Mouse (Mus musculus): Measurements from ENCODE around the gene Ankrd39. TPM values are rescaled to one million over a fixed set of nuclear protein-coding genes. Genes with fewer than 3 reads are reported as not detected.
"Not testable (repeated sequence)": the region's sequence is repeated elsewhere in the genome, so short reads cannot be mapped to it uniquely, and the experiment has no call there.

The Ankrd39 gene
- polyA plus RNA-seq, 1 experiment from 2014 or later = 32.5 TPM

DNA sequence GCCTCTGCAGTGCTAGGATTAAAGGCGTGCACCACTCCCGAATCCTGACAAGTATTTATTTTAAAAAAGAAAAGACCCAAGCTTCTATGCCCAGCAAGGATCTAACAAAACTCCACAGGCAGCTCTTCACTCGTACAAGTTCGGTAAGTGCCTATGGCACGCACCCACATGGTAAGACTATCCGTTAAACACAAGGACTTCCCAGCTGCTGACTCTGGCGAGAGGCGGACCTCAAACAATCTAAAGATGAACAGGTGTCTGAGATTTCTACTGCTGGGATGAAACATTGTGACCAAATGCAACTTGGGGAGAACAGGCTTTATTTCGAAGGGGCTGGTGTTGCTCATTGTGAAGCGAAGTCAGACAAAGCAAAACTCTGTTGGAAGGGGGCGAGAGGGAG is 7.1 kb downstream of the Ankrd39 start:
- Histone ChIP-seq H3K27ac (ENCODE audit: low read length) (peak overlapping the region; percentile 82), H3K9me3 (replicated peaks; ENCODE audit: control insufficient read depth, low read length) (no peaks in the 10 kb centered on the region), H3K27me3 (ENCODE audit: control insufficient read depth, insufficient read depth, low read length) (no peaks in the 10 kb centered on the region), H3K4me2 (ENCODE audit: low read depth, low read length) (no peak overlapping the region), H3K4me1 (ENCODE audit: control insufficient read depth, insufficient read depth, low read length) (peaks cover 28% of the 10 kb centered on the region), H3K36me3 (ENCODE audit: control insufficient read depth, insufficient read depth) (peaks cover 20% of the 10 kb centered on the region), H3K4me3 (ENCODE audit: low read length) (no peak overlapping the region), H3K9ac (ENCODE audit: low read length) (no peak overlapping the region)
- ATAC-seq (replicated peaks; ENCODE audit: extremely low read depth, insufficient read depth, low FRiP score) = no peak
- 89% methylated on average over 11 of the region's 11 CpGs for WGBS

- 29% methylated on average over 9 of the region's 9 CpGs for WGBS
- Histone ChIP-seq H3K4me1 (ENCODE audit: control insufficient read depth, insufficient read depth, low read length) (peaks cover 38% of the 10 kb centered on the region), H3K27ac (ENCODE audit: low read length) (peak within 1 kb of the TSS; percentile 82), H3K9ac (ENCODE audit: low read length) (peak within 1 kb of the TSS; percentile 48), H3K4me2 (ENCODE audit: low read depth, low read length) (no peak within 1 kb of the TSS), H3K27me3 (ENCODE audit: control insufficient read depth, insufficient read depth, low read length) (no peaks in the 10 kb centered on the region), H3K9me3 (replicated peaks; ENCODE audit: control insufficient read depth, low read length) (no peaks in the 10 kb centered on the region), H3K36me3 (ENCODE audit: control insufficient read depth, insufficient read depth) (peaks cover 20% of the 10 kb centered on the region), H3K4me3 (ENCODE audit: low read length) (no peak within 1 kb of the TSS)
- ATAC-seq (replicated peaks; ENCODE audit: extremely low read depth, insufficient read depth, low FRiP score) = peak; percentile 88
Observed at GRCm38 (mm10) chr1:36539186-36539585, 8.1 kb downstream of the Ankrd39 start, which contains the start of gene Gm42417. TSS of gene Gm42417 (minus strand) at chr1:36539429.

- Histone ChIP-seq H3K9me3 (replicated peaks; ENCODE audit: control insufficient read depth, low read length) (no peaks in the 10 kb centered on the region), H3K36me3 (ENCODE audit: control insufficient read depth, insufficient read depth) (peaks cover 20% of the 10 kb centered on the region), H3K9ac (ENCODE audit: low read length) (peak overlapping the region; percentile 48), H3K4me2 (ENCODE audit: low read depth, low read length) (no peak overlapping the region), H3K27me3 (ENCODE audit: control insufficient read depth, insufficient read depth, low read length) (no peaks in the 10 kb centered on the region), H3K4me3 (ENCODE audit: low read length) (no peak overlapping the region), H3K27ac (ENCODE audit: low read length) (peak overlapping the region; percentile 82), H3K4me1 (ENCODE audit: control insufficient read depth, insufficient read depth, low read length) (peaks cover 42% of the 10 kb centered on the region)
- 73% methylated on average over 4 of the region's 4 CpGs for WGBS
- ATAC-seq (replicated peaks; ENCODE audit: extremely low read depth, insufficient read depth, low FRiP score) = no peak
Observed at GRCm38 (mm10) chr1:36538727-36539126, 8.5 kb downstream of the Ankrd39 start.

DNA sequence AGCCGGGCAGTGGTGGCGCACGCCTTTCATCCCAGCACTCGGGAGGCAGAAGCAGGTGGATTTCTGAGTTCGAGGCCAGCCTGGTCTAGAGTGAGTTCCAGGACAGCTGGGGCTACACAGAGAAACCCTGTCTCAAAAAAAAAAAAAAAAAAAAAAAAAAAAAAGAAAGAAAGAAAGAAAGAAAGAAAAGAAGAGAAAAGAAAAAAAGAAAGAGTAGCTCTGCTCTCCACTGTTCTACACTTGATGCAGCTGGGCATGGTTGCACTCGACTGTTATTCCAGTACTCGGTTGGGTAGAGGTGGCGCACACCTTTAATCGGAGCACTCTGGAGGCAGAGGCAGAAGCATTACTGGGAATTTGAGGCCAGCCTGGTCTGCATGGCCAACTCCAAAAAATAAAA is 10.5 kb downstream of the Ankrd39 start, which contains the start of gene Ankrd23:
TSS of gene Ankrd23 (minus strand) at position 101 of the 400 bp plus-strand sequence.
- peaks cover 19% of the 10 kb centered on the region for H3K36me3 ChIP-seq (ENCODE audit: control insufficient read depth, insufficient read depth)
- not testable (repeated sequence) for H3K9me3 ChIP-seq (replicated peaks; ENCODE audit: control insufficient read depth, low read length); H3K4me3 ChIP-seq (ENCODE audit: low read length); ATAC-seq (replicated peaks; ENCODE audit: extremely low read depth, insufficient read depth, low FRiP score); H3K27me3 ChIP-seq (ENCODE audit: control insufficient read depth, insufficient read depth, low read length)
- peak within 1 kb of the TSS; percentile 49; the same call in 1 of the 2 replicates for H3K9ac ChIP-seq (ENCODE audit: low read length)
- 75% methylated on average over 9 of the region's 9 CpGs for WGBS
- H3K27ac ChIP-seq (ENCODE audit: low read length) = peak within 1 kb of the TSS; percentile 98
- peak within 1 kb of the TSS; percentile 36 for H3K4me2 ChIP-seq (ENCODE audit: low read depth, low read length)
- peaks cover 50% of the 10 kb centered on the region for H3K4me1 ChIP-seq (ENCODE audit: control insufficient read depth, insufficient read depth, low read length)

DNA sequence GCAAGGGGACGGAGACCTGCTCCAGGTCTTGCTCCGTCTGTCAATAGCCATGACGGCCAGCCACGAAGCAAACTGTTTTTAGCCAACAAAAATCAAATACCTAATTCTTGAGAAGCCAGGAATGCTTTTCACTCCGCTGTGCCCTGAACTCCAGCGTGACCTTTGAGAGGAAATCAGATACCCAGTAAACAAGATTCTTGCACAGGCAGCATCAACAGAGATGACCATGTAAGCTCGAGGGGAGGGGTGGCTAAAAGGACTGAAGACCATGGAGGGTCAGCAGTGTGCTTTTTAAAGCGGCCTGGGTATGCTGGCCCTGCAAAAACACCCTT is 10.9 kb downstream of the Ankrd39 start:
- H3K4me3 ChIP-seq (ENCODE audit: low read length) = no peak overlapping the region
- H3K4me1 ChIP-seq (ENCODE audit: control insufficient read depth, insufficient read depth, low read length) = peaks cover 54% of the 10 kb centered on the region

DNA sequence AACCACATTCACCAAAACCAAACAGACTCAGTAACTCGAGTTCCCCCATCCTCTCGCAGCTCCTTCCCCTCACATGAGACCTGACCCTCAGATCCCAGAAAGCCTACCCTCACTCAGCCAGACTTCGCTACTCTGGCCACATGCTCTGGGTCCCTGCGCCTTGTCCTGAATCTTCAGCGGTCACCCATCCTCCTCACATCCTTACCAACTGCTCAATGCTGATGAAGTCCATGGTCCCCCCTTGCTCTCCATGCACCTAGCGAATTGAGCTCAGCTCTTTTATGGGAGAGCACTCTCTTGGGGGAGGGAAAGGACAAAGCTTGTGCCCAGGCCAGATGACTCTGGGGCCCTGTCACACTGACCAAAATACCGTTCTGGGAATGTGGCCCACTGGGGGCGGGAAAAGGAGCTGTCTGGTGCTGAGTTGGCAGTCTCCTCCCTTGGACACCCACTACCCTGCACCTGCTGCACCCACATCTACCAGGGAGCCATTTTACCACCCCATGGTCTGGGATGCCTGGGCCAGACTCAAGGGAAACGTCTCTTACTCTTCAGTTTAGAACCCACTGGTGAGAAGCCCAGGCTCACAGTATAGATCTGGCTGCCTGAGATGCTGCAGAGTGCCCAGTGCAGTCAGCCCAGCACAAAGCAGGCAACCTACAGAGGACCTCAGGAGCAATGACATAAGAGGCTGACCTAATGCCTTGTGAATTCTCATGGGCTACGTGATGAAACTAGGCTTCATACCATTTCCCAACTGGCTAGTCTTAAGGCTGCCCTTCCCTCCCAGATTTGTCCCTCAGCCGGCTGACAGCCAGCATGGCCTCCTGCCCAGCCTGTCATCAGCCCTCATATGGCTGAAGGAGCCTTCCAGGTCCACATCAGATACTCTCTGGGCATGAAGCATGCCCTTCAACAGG is 11.5 kb downstream of the Ankrd39 start:
- Histone ChIP-seq H3K9ac (ENCODE audit: low read length) (peak overlapping the region; percentile 58), H3K4me2 (ENCODE audit: low read depth, low read length) (peak overlapping the region; percentile 36), H3K9me3 (replicated peaks; ENCODE audit: control insufficient read depth, low read length) (no peaks in the 10 kb centered on the region), H3K4me3 (ENCODE audit: low read length) (no peak overlapping the region), H3K27ac (ENCODE audit: low read length) (peak overlapping the region; percentile 98), H3K27me3 (ENCODE audit: control insufficient read depth, insufficient read depth, low read length) (no peaks in the 10 kb centered on the region), H3K36me3 (ENCODE audit: control insufficient read depth, insufficient read depth) (peaks cover 14% of the 10 kb centered on the region), H3K4me1 (ENCODE audit: control insufficient read depth, insufficient read depth, low read length) (peaks cover 60% of the 10 kb centered on the region)
- peak; percentile 53 for ATAC-seq (replicated peaks; ENCODE audit: extremely low read depth, insufficient read depth, low FRiP score)
- 66% methylated on average over 11 of the region's 11 CpGs for WGBS

More for the DNA sequence above, 10.9 kb downstream of the Ankrd39 start:
- ATAC-seq (replicated peaks; ENCODE audit: extremely low read depth, insufficient read depth, low FRiP score) = no peak
- 37% methylated on average over 8 of the region's 8 CpGs for WGBS
- H3K9me3 ChIP-seq (replicated peaks; ENCODE audit: control insufficient read depth, low read length) = no peaks in the 10 kb centered on the region
- no peaks in the 10 kb centered on the region for H3K27me3 ChIP-seq (ENCODE audit: control insufficient read depth, insufficient read depth, low read length)
- H3K4me2 ChIP-seq (ENCODE audit: low read depth, low read length) = peak overlapping the region; percentile 21; the same call in 1 of the 2 replicates
- peaks cover 17% of the 10 kb centered on the region for H3K36me3 ChIP-seq (ENCODE audit: control insufficient read depth, insufficient read depth)
- peak overlapping the region; percentile 98 for H3K27ac ChIP-seq (ENCODE audit: low read length)
- H3K9ac ChIP-seq (ENCODE audit: low read length) = peak overlapping the region; percentile 49; the same call in 1 of the 2 replicates

GRCm38 (mm10) chr1:36534595-36535058 is 12.6 kb downstream of the Ankrd39 start:
- WGBS = 55% methylated on average over 6 of the region's 6 CpGs
- Histone ChIP-seq H3K4me2 (ENCODE audit: low read depth, low read length) (peak overlapping the region; percentile 16), H3K27me3 (ENCODE audit: control insufficient read depth, insufficient read depth, low read length) (no peaks in the 10 kb centered on the region), H3K36me3 (ENCODE audit: control insufficient read depth, insufficient read depth) (peaks cover 13% of the 10 kb centered on the region), H3K9me3 (replicated peaks; ENCODE audit: control insufficient read depth, low read length) (no peaks in the 10 kb centered on the region), H3K4me3 (ENCODE audit: low read length) (no peak overlapping the region), H3K9ac (ENCODE audit: low read length) (peak overlapping the region; percentile 58), H3K4me1 (ENCODE audit: control insufficient read depth, insufficient read depth, low read length) (peaks cover 63% of the 10 kb centered on the region), H3K27ac (ENCODE audit: low read length) (peak overlapping the region; percentile 98)
- ATAC-seq (replicated peaks; ENCODE audit: extremely low read depth, insufficient read depth, low FRiP score) = no peak

GRCm38 (mm10) chr1:36533546-36533945 is 13.7 kb downstream of the Ankrd39 start:
- H3K27ac ChIP-seq (ENCODE audit: low read length) = no peak overlapping the region
- no peaks in the 10 kb centered on the region for H3K27me3 ChIP-seq (ENCODE audit: control insufficient read depth, insufficient read depth, low read length)
- H3K4me1 ChIP-seq (ENCODE audit: control insufficient read depth, insufficient read depth, low read length) = peaks cover 59% of the 10 kb centered on the region
- H3K9ac ChIP-seq (ENCODE audit: low read length) = no peak overlapping the region
- H3K9me3 ChIP-seq (replicated peaks; ENCODE audit: control insufficient read depth, low read length) = no peaks in the 10 kb centered on the region
- H3K4me3 ChIP-seq (ENCODE audit: low read length) = no peak overlapping the region
- no peak for ATAC-seq (replicated peaks; ENCODE audit: extremely low read depth, insufficient read depth, low FRiP score)
- peaks cover 6% of the 10 kb centered on the region for H3K36me3 ChIP-seq (ENCODE audit: control insufficient read depth, insufficient read depth)
- 61% methylated on average over 6 of the region's 6 CpGs for WGBS
- no peak overlapping the region for H3K4me2 ChIP-seq (ENCODE audit: low read depth, low read length)

DNA sequence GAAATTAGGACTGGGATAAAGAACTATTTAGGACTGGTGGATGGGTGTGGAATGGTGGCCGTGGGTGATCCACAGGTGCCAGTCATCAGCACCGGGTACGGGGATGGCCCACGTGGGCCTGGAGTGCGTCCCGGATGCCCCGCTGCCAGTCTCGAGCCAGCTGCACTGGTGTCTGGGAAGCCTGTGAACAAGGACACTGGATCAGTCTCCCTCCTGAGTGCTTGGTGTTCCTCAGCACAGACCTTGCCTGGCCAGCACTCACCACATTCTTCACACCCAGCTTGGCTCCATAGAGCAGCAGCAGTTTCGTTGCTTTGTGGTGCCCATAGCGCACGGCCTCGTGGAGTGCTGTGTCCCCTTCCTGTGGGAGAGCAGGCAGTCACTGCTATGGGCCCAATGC is 15.8 kb downstream of the Ankrd39 start:
- no peak for ATAC-seq (replicated peaks; ENCODE audit: extremely low read depth, insufficient read depth, low FRiP score)
- Histone ChIP-seq H3K36me3 (ENCODE audit: control insufficient read depth, insufficient read depth) (peaks cover 12% of the 10 kb centered on the region), H3K27ac (ENCODE audit: low read length) (peak overlapping the region; percentile 22), H3K9me3 (replicated peaks; ENCODE audit: control insufficient read depth, low read length) (no peaks in the 10 kb centered on the region), H3K9ac (ENCODE audit: low read length) (0 out of 2 replicates have a peak overlapping the region, but pooled peaks have one; percentile 2), H3K4me1 (ENCODE audit: control insufficient read depth, insufficient read depth, low read length) (peaks cover 58% of the 10 kb centered on the region), H3K4me2 (ENCODE audit: low read depth, low read length) (no peak overlapping the region), H3K4me3 (ENCODE audit: low read length) (no peak overlapping the region), H3K27me3 (ENCODE audit: control insufficient read depth, insufficient read depth, low read length) (no peaks in the 10 kb centered on the region)
- WGBS = 63% methylated on average over 12 of the region's 12 CpGs
